Mouse (Mus musculus): ENCODE results near the gene Eif4b. TPM values are rescaled to one million over a fixed set of nuclear protein-coding genes. Genes with fewer than 3 reads are reported as not detected.
"Not testable (repeated sequence)": the region's sequence is repeated elsewhere in the genome, so short reads cannot be mapped to it uniquely, and the experiment has no call there.

Gene Eif4b
- polyA plus RNA-seq, 1 experiment from 2014 or later: 81.2 TPM

DNA sequence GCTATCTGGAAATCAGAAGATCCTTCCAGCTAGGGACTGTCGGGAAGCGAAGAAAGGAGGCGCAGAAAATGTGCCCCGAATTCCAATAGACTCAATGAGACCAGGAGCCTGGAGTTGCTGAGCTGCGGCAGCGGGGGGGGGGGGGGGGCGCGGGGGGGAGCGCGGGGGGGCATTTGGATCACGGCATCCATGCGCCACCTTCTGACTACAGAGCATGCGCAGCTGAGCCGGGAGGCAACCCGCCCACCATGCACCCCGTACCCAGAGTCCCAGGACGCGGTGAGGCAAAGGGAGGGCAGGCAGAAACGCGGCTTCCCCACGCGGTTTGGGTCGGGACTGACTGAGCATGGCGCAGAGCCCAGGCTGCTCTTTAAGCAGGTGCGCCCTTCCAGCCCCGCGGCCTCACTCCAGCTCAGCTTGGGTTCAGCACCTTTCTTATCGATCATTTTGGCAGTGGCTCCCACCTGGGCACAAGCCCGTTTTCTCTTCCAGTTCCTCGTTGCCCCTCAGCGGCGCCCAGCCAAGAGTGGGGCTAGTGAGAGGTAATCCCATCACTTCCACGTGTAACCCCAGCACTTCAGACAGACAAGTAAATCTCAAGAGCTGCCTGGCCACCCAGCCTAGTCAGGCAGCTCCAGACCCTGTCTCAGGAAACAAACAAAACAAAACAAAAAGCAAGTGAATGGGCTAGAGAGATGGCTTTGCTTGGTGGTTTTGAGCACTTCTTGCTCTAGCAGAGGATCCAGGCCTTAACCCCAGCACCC, 21.5 kb upstream of the Eif4b start:
- 1% methylated on average over 26 of the region's 33 CpGs for WGBS
- peak overlapping the region; percentile 53 for H3K4me3 ChIP-seq
- H3K27ac ChIP-seq (replicated peaks): peak overlapping the region; percentile 78
- no peaks in the 10 kb centered on the region for H3K36me3 ChIP-seq
- peak overlapping the region; percentile 74 for H3K4me2 ChIP-seq
- peak; percentile 91 for ATAC-seq (ENCODE audit: low read depth)
- peak overlapping the region; percentile 77 for H3K9ac ChIP-seq
- H3K27me3 ChIP-seq: peaks cover 8% of the 10 kb centered on the region; the same call in 1 of the 2 replicates
- peaks cover 5% of the 10 kb centered on the region; the same call in 1 of the 2 replicates for H3K4me1 ChIP-seq (replicated peaks)
- H3K9me3 ChIP-seq: no peaks in the 10 kb centered on the region

GRCm38 (mm10) chr15:102056495-102057174, 16.9 kb upstream of the Eif4b start:
- H3K27ac ChIP-seq (replicated peaks): no peak overlapping the region
- H3K4me1 ChIP-seq (replicated peaks): peaks cover 5% of the 10 kb centered on the region; the same call in 1 of the 2 replicates
- H3K36me3 ChIP-seq: no peaks in the 10 kb centered on the region
- H3K4me2 ChIP-seq: no peak overlapping the region
- H3K9ac ChIP-seq: no peak overlapping the region
- WGBS: 91% methylated on average over 15 of the region's 15 CpGs
- ATAC-seq (ENCODE audit: low read depth): no peak
- no peak overlapping the region for H3K4me3 ChIP-seq
- no peaks in the 10 kb centered on the region; the same call in 1 of the 2 replicates for H3K27me3 ChIP-seq
- no peaks in the 10 kb centered on the region for H3K9me3 ChIP-seq

DNA sequence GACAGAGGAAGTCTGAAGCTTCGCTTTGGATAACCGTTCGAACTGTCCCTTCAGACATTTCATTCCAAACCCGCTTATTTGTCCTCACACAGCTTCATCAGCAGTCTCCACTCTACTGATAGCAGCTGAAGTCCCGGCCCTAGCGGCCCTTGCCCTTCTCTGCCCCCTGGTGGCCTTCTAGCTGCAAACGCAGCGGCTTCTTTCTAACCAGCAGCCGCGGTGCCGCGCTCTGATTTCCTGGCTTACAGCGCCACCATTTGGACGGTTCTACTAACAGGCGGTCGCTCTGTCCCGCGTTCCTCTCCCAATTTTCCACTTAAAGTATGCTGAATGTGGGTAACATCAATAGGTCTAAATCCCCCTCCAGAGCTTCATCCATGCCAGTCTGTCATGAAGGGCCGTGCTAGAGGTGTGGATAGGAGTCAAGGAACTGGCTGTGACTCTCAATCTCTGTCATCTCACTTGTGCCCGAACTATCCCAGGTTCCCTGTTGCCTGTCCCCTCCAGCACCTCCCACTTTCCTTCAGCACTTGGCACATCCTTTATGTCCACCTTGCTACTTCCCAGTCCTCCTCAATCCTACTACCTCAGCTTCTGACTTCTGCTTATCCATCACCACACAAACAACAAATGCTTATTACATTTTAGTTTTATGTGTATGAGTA, 7.8 kb upstream of the Eif4b start:
- H3K27ac ChIP-seq (replicated peaks): no peak overlapping the region
- no peak overlapping the region for H3K4me2 ChIP-seq
- H3K9me3 ChIP-seq: no peaks in the 10 kb centered on the region
- peaks cover 34% of the 10 kb centered on the region for H3K27me3 ChIP-seq
- WGBS: 6% methylated on average over 20 of the region's 20 CpGs
- no peaks in the 10 kb centered on the region for H3K4me1 ChIP-seq (replicated peaks)
- ATAC-seq (ENCODE audit: low read depth): peak; percentile 77
- no peak overlapping the region for H3K4me3 ChIP-seq
- no peaks in the 10 kb centered on the region for H3K36me3 ChIP-seq
- H3K9ac ChIP-seq: no peak overlapping the region

DNA sequence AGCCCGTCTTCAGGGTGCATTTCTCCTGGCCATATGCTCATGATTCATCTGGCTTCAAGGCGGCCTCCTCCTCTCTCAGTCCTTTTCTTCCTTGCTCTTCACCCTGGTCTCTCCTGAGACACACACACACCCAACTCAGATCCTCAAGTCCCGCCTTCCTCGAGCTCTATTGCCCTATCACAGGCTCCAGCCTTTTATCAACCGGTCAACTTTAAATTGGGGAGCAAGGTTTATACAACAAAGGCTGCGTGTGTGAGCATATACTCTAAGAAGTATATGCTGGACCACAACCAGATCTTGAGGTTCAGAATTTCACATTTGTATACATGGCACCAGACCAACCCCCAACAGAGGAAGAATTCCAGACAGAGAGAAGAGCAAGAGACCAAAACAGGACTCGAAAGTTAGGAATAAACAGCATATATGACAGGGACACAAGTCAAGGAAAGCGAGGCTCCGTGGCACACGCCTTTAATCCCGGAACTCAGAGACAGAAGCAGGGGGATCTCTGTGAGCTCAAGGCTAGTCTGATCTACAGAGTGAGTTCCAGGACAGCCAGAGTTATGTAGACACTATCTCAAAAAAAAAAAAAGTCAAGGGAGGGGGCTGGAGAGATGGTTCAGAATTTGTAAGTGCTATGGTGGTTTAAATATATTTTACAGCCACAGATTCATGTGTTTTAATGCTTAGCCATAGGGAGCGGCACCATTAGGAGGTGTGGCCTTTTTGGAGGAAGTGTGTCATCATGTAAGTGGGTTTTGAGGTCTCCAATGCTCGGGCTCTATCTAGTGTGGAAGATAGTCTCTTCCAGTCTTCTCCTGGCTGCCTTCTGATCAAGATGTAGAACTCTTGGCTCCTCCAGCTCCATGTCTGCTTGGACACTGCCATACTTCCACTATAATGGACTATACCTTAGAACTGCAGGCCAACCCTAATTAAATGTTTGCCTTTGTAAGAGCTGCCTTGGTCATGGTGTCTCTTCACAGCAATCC, 2.8 kb upstream of the Eif4b start:
- no peaks in the 10 kb centered on the region for H3K9me3 ChIP-seq
- peaks cover 19% of the 10 kb centered on the region for H3K4me1 ChIP-seq (replicated peaks)
- no peak overlapping the region for H3K9ac ChIP-seq
- no peak overlapping the region for H3K27ac ChIP-seq (replicated peaks)
- no peak overlapping the region for H3K4me2 ChIP-seq
- H3K4me3 ChIP-seq: no peak overlapping the region
- H3K36me3 ChIP-seq: no peaks in the 10 kb centered on the region
- H3K27me3 ChIP-seq: peaks cover 34% of the 10 kb centered on the region
- 77% methylated on average over 13 of the region's 13 CpGs for WGBS
- ATAC-seq (ENCODE audit: low read depth): no peak

DNA sequence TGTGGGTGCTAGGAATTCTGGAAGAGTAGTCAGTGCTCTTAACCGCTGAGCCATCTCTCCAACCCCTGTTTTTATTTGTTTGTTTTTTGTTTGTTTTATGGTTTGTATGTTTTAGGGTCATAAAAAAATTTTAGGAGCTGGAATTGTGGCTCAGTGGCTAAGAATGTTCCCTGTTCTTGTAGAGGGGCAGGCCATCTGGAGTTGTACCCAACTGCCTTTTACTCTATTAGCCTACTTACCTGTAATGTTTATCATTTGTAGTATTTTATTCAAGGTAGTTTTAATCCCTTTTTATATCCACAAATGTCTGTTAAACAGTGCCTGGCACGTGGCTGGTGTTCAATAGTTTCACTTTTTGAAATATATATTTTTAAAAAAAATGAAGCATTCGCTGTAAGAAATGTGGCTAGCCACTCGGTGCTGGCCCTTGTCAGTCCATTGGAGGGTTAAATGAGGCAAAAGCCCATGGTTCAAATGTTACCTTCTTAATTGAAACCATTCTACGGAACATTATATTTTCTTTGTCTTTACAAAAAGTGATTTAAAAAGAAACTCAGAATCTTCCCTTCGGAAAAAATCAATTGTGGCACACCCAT, 512 bp upstream of the Eif4b start:
- ATAC-seq (ENCODE audit: low read depth): peak; percentile 30
- H3K4me2 ChIP-seq: peak overlapping the region; percentile 93
- H3K4me3 ChIP-seq: peak overlapping the region; percentile 94
- peak overlapping the region; percentile 99 for H3K27ac ChIP-seq (replicated peaks)
- H3K27me3 ChIP-seq: peaks cover 11% of the 10 kb centered on the region; the same call in 1 of the 2 replicates
- 13% methylated on average over 6 of the region's 6 CpGs for WGBS
- peak overlapping the region; percentile 41; the same call in 1 of the 2 replicates for H3K9ac ChIP-seq
- no peaks in the 10 kb centered on the region for H3K9me3 ChIP-seq
- no peaks in the 10 kb centered on the region for H3K36me3 ChIP-seq
- peaks cover 25% of the 10 kb centered on the region for H3K4me1 ChIP-seq (replicated peaks)

- Histone ChIP-seq H3K27ac (replicated peaks) (peak overlapping the region; percentile 99), H3K9me3 (no peaks in the 10 kb centered on the region), H3K4me1 (replicated peaks) (peaks cover 25% of the 10 kb centered on the region), H3K36me3 (no peaks in the 10 kb centered on the region), H3K9ac (peak overlapping the region; percentile 95), H3K4me2 (peak overlapping the region; percentile 93), H3K4me3 (peak overlapping the region; percentile 94), H3K27me3 (peaks cover 11% of the 10 kb centered on the region; the same call in 1 of the 2 replicates)
- ATAC-seq (ENCODE audit: low read depth): peak; percentile 70
- WGBS: under 1% methylated on average over 57 of the region's 57 CpGs
These were observed 628 bp downstream of the Eif4b start for GRCm38 (mm10) chr15:102074070-102074731.

- H3K27ac ChIP-seq (replicated peaks): no peak overlapping the region
These were observed 1.5 kb downstream of the Eif4b start for GRCm38 (mm10) chr15:102074876-102075585.

DNA sequence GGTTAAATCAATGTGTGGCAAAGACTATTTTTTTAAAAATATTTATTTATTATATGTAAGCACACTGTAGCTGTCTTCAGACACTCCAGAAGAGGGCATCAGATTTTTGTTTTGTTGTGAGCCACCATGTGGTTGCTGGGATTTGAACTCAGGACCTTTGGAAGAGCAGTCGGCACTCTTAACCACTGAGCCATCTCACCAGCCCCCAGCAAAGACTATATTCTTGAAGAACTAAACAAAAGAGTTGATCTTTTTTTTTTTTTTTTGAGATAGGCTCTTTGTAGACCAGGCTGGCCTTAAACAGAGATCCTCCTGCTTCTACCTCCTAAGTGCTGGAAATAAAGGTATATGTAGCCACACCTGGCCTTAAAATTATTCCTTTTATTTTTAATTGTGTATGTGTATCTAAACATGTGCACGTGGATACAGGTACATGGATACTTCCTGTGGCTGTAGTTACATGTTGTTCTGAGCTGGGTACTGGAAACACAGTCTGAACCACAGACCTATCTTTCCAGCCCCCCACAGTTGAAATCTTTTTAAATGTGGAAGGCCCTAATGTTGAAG, 3.6 kb downstream of the Eif4b start:
- H3K4me2 ChIP-seq: no peak overlapping the region
- H3K27ac ChIP-seq (replicated peaks): no peak overlapping the region
- WGBS: 92% methylated on average over 2 of the region's 2 CpGs
- no peaks in the 10 kb centered on the region for H3K9me3 ChIP-seq
- H3K9ac ChIP-seq: no peak overlapping the region
- H3K4me3 ChIP-seq: no peak overlapping the region
- no peaks in the 10 kb centered on the region for H3K27me3 ChIP-seq
- peaks cover 25% of the 10 kb centered on the region for H3K4me1 ChIP-seq (replicated peaks)
- peaks cover 1% of the 10 kb centered on the region for H3K36me3 ChIP-seq
- no peak for ATAC-seq (ENCODE audit: low read depth)

More at GRCm38 (mm10) chr15:102074876-102075585, 1.5 kb downstream of the Eif4b start:
- H3K4me1 ChIP-seq (replicated peaks): peaks cover 25% of the 10 kb centered on the region
- H3K27me3 ChIP-seq: peaks cover 8% of the 10 kb centered on the region; the same call in 1 of the 2 replicates
- 20% methylated on average over 11 of the region's 11 CpGs for WGBS
- peak overlapping the region; percentile 95 for H3K9ac ChIP-seq
- no peak for ATAC-seq (ENCODE audit: low read depth)
- H3K4me2 ChIP-seq: peak overlapping the region; percentile 93
- no peaks in the 10 kb centered on the region for H3K36me3 ChIP-seq
- peak overlapping the region; percentile 94 for H3K4me3 ChIP-seq
- H3K9me3 ChIP-seq: no peaks in the 10 kb centered on the region

GRCm38 (mm10) chr15:102079221-102079620, 5.6 kb downstream of the Eif4b start:
- Histone ChIP-seq H3K36me3 (peaks cover 20% of the 10 kb centered on the region), H3K27ac (replicated peaks) (no peak overlapping the region), H3K9ac (no peak overlapping the region), H3K27me3 (no peaks in the 10 kb centered on the region), H3K4me1 (replicated peaks) (peaks cover 20% of the 10 kb centered on the region), H3K9me3 (no peaks in the 10 kb centered on the region), H3K4me3 (no peak overlapping the region), H3K4me2 (no peak overlapping the region)
- ATAC-seq (ENCODE audit: low read depth): no peak
- WGBS: 87% methylated on average over 4 of the region's 4 CpGs

- not testable (repeated sequence) for H3K4me2 ChIP-seq; H3K27ac ChIP-seq (replicated peaks); H3K9me3 ChIP-seq; ATAC-seq (ENCODE audit: low read depth); H3K4me3 ChIP-seq; H3K9ac ChIP-seq; H3K27me3 ChIP-seq
- Histone ChIP-seq H3K4me1 (replicated peaks) (peaks cover 15% of the 10 kb centered on the region), H3K36me3 (peaks cover 27% of the 10 kb centered on the region)
- 81% methylated on average over 8 of the region's 8 CpGs for WGBS
These were observed 6.4 kb downstream of the Eif4b start for GRCm38 (mm10) chr15:102079924-102080323.

Data from neural tube, embryonic 13.5 days (tissue).